In genomic region chr2:5951621-5952211, GRCm38 (mm10) we compare ENCODE assay signal across 8 mouse cellular contexts. TPM values are rescaled to one million over a fixed set of nuclear protein-coding genes. Genes with fewer than 3 reads are reported as not detected.
DNase-seq lines count a peak whose midpoint lies in the region; ATAC-seq lines count a peak whose summit lies in the region.

No protein-coding gene starts in this region.

- peak overlapping the region; percentile 91 for H3K9ac ChIP-seq in neural tube, embryonic 11.5 days (ENCODE audit: low read length)
- H3K9ac ChIP-seq in embryonic facial prominence, embryonic 15.5 days, result peak overlapping the region; percentile 82
- H3K9ac ChIP-seq in intestine, embryonic 16.5 days (ENCODE audit: low read depth, low read length), result peak overlapping the region; percentile 96

- peak overlapping the region; percentile 73 for H3K27ac ChIP-seq in neural tube, embryonic 11.5 days (ENCODE audit: low read depth, low read length)
- H3K27ac ChIP-seq in embryonic facial prominence, embryonic 15.5 days (replicated peaks), result peak overlapping the region; percentile 91
- peak overlapping the region; percentile 87 for H3K27ac ChIP-seq in intestine, embryonic 16.5 days (ENCODE audit: low read length)

- no peaks in the 10 kb centered on the region for H3K27me3 ChIP-seq in neural tube, embryonic 11.5 days (ENCODE audit: control insufficient read depth, insufficient read depth, low read length)
- no peaks in the 10 kb centered on the region for H3K27me3 ChIP-seq in embryonic facial prominence, embryonic 15.5 days
- no peaks in the 10 kb centered on the region for H3K27me3 ChIP-seq in intestine, embryonic 16.5 days (replicated peaks; ENCODE audit: control insufficient read depth, insufficient read depth, low read length)
- no peaks in the 10 kb centered on the region for H3K27me3 ChIP-seq in megakaryocyte, embryonic 14.5 days (replicated peaks)

- no peaks in the 10 kb centered on the region; the same call in 1 of the 2 replicates for H3K36me3 ChIP-seq in neural tube, embryonic 11.5 days (ENCODE audit: control insufficient read depth, insufficient read depth, low read length)
- H3K36me3 ChIP-seq in embryonic facial prominence, embryonic 15.5 days, result no peaks in the 10 kb centered on the region
- H3K36me3 ChIP-seq in intestine, embryonic 16.5 days (ENCODE audit: control insufficient read depth, insufficient read depth, low read length), result no peaks in the 10 kb centered on the region
- H3K36me3 ChIP-seq in megakaryocyte, embryonic 14.5 days (replicated peaks; ENCODE audit: low read length), result peaks cover 10% of the 10 kb centered on the region

- peak; percentile 65 for ATAC-seq in neural tube, embryonic 11.5 days (ENCODE audit: insufficient read depth, low FRiP score, low TSS enrichment)
- peak; percentile 61 for ATAC-seq in embryonic facial prominence, embryonic 15.5 days (ENCODE audit: insufficient number of reproducible peaks, low FRiP score, low TSS enrichment, low read depth)
- peak; percentile 66 for ATAC-seq in intestine, embryonic 16.5 days

- H3K9me3 ChIP-seq in neural tube, embryonic 11.5 days (ENCODE audit: control insufficient read depth, low read length), result no peaks in the 10 kb centered on the region
- no peaks in the 10 kb centered on the region for H3K9me3 ChIP-seq in embryonic facial prominence, embryonic 15.5 days (replicated peaks)
- no peaks in the 10 kb centered on the region for H3K9me3 ChIP-seq in intestine, embryonic 16.5 days (ENCODE audit: control insufficient read depth, low read length)
- H3K9me3 ChIP-seq in megakaryocyte, embryonic 14.5 days, result no peaks in the 10 kb centered on the region

- DNase-seq in adrenal gland, postnatal 10 days, result peak; percentile 64
- no peak for DNase-seq in adrenal gland, adult 2 months
- no peak for DNase-seq in neural tube, embryonic 11.5 days (ENCODE audit: low spot score)
- no peak for DNase-seq in neural tube, embryonic 10.5 days (ENCODE audit: extremely low spot score, low spot score)
- no peak for DNase-seq in right cerebral cortex, postnatal 10 days (ENCODE audit: low spot score in 2 of 2)

- peak overlapping the region; percentile 98 for H3K4me3 ChIP-seq in neural tube, embryonic 11.5 days (ENCODE audit: low read depth, low read length)
- peak overlapping the region; percentile 97 for H3K4me3 ChIP-seq in embryonic facial prominence, embryonic 15.5 days (replicated peaks)
- peak overlapping the region; percentile 98 for H3K4me3 ChIP-seq in intestine, embryonic 16.5 days (ENCODE audit: low read length)
- H3K4me3 ChIP-seq in megakaryocyte, embryonic 14.5 days (replicated peaks), result peak overlapping the region; percentile 96

- WGBS in neural tube, embryonic 11.5 days, result under 1% methylated on average over 45 of the region's 46 CpGs
- under 1% methylated on average over 45 of the region's 46 CpGs for WGBS in embryonic facial prominence, embryonic 15.5 days
- 0% methylated on average over 46 of the region's 46 CpGs for WGBS in intestine, embryonic 16.5 days

- no peaks in the 10 kb centered on the region for H3K4me1 ChIP-seq in neural tube, embryonic 11.5 days (ENCODE audit: control insufficient read depth, insufficient read depth, low read length)
- peaks cover 15% of the 10 kb centered on the region for H3K4me1 ChIP-seq in embryonic facial prominence, embryonic 15.5 days
- peaks cover 6% of the 10 kb centered on the region; the same call in 1 of the 2 replicates for H3K4me1 ChIP-seq in intestine, embryonic 16.5 days (ENCODE audit: control insufficient read depth, insufficient read depth, low read length)
- peaks cover 25% of the 10 kb centered on the region for H3K4me1 ChIP-seq in megakaryocyte, embryonic 14.5 days

- H3K4me2 ChIP-seq in neural tube, embryonic 11.5 days (ENCODE audit: low read depth), result peak overlapping the region; percentile 79
- peak overlapping the region; percentile 78 for H3K4me2 ChIP-seq in embryonic facial prominence, embryonic 15.5 days (replicated peaks)
- H3K4me2 ChIP-seq in intestine, embryonic 16.5 days (ENCODE audit: low read depth, low read length), result peak overlapping the region; percentile 46

RNA-seq across cellular contexts. Expression of gene Upf2, which starts 0.4 kb away (rescaled TPM):
- total RNA-seq in adrenal gland, postnatal 10 days (2021), result 10 to 100 TPM; 18.6 to 21.5 TPM
- total RNA-seq in adrenal gland, adult 2 months (2021), result 10 to 100 TPM; 19.5 to 27.4 TPM
- polyA plus RNA-seq in adrenal gland, adult 2 months (2012; rRNA removed), result 0.52 and 0.63 TPM in 2 replicates
- polyA plus RNA-seq in neural tube, embryonic 11.5 days (2014; fragmentation: Nextera tagmentation; extraction: Ambion mirVana), result 11.9 and 12.3 TPM in 2 replicates
- polyA plus RNA-seq in embryonic facial prominence, embryonic 15.5 days (2015; fragmentation: Nextera tagmentation; extraction: Ambion mirVana), result 10.0 and 10.4 TPM in 2 replicates
- polyA plus RNA-seq in intestine, embryonic 16.5 days (2015; fragmentation: Nextera tagmentation; extraction: Ambion mirVana), result 7.2 and 7.9 TPM in 2 replicates
- polyA plus RNA-seq in megakaryocyte, embryonic 14.5 days (2012; ENCODE audit: insufficient read depth, low replicate concordance), result 1.6 and 2.7 TPM in 2 replicates

RNA-seq across cellular contexts. Expression of gene Dhtkd1, which starts 9.1 kb away (rescaled TPM):
- 10 to 100 TPM; 10.6 to 13.2 TPM for total RNA-seq in adrenal gland, postnatal 10 days (2021)
- total RNA-seq in adrenal gland, adult 2 months (2021), result 10 to 100 TPM; 12.1 to 14.8 TPM
- 4.2 and 4.3 TPM in 2 replicates for polyA plus RNA-seq in adrenal gland, adult 2 months (2012; rRNA removed)
- 2.8 and 3.8 TPM in 2 replicates for polyA plus RNA-seq in neural tube, embryonic 11.5 days (2014; fragmentation: Nextera tagmentation; extraction: Ambion mirVana)
- polyA plus RNA-seq in embryonic facial prominence, embryonic 15.5 days (2015; fragmentation: Nextera tagmentation; extraction: Ambion mirVana), result 2.5 and 4.6 TPM in 2 replicates
- 2.3 and 2.4 TPM in 2 replicates for polyA plus RNA-seq in intestine, embryonic 16.5 days (2015; fragmentation: Nextera tagmentation; extraction: Ambion mirVana)
- polyA plus RNA-seq in megakaryocyte, embryonic 14.5 days (2012; ENCODE audit: insufficient read depth, low replicate concordance), result not detected in 2 replicates

RNA-seq across cellular contexts. Expression of gene Sec61a2, which starts 56.5 kb away (rescaled TPM):
- 10 to 100 TPM; 34.3 to 56.1 TPM for total RNA-seq in adrenal gland, postnatal 10 days (2021)
- 10 to 100 TPM; 24.1 to 31.7 TPM for total RNA-seq in adrenal gland, adult 2 months (2021)
- 24.3 and 25.5 TPM in 2 replicates for polyA plus RNA-seq in adrenal gland, adult 2 months (2012; rRNA removed)
- polyA plus RNA-seq in neural tube, embryonic 11.5 days (2014; fragmentation: Nextera tagmentation; extraction: Ambion mirVana), result 83.5 and 84.1 TPM in 2 replicates
- 77.5 and 89.7 TPM in 2 replicates for polyA plus RNA-seq in embryonic facial prominence, embryonic 15.5 days (2015; fragmentation: Nextera tagmentation; extraction: Ambion mirVana)
- 55.7 and 61.8 TPM in 2 replicates for polyA plus RNA-seq in intestine, embryonic 16.5 days (2015; fragmentation: Nextera tagmentation; extraction: Ambion mirVana)
- 0.56 TPM in 1 of 2 replicates, not detected in the other for polyA plus RNA-seq in megakaryocyte, embryonic 14.5 days (2012; ENCODE audit: insufficient read depth, low replicate concordance)

Comparison
In these comparisons a context has a peak if more than half of its experiments do, and no peak if none do; other contexts are left out.
1. RNA of gene Sec61a2, which starts 56.5 kb away (polyA plus RNA-seq): 77.5 to 89.7 TPM in embryonic facial prominence, embryonic 15.5 days, 83.5 to 84.1 TPM in neural tube, embryonic 11.5 days, 55.7 to 61.8 TPM in intestine, embryonic 16.5 days and 24.3 to 25.5 TPM in adrenal gland, adult 2 months; 0.56 TPM in megakaryocyte, embryonic 14.5 days; every median in the first group is over 10 times any median in the second.
2. Peak in every context shown above with its lines, with median percentiles within 50 percentile points of each other: ATAC-seq, H3K27ac ChIP-seq, H3K4me2 ChIP-seq, H3K4me3 ChIP-seq and H3K9ac ChIP-seq.